Mouse (Mus musculus) CD4-positive, CD25-positive, alpha-beta regulatory T cell, adult 2 months (primary cell): ENCODE results near the gene Abhd2.
A peak's percentile ranks its signal among the peaks of the same experiment; 100 is the strongest.

Source experiments
- DNase-seq: peaks from one replicate; pipeline ENCODE4 v3.0.0-alpha.2; 2012; ENCODE audit warnings: low read depth, low spot score

The Abhd2 gene

GRCm38 (mm10) chr7:79272789-79273718, at the start of gene Abhd2:
TSS of gene Abhd2 (plus strand) at chr7:79273199.
- DNase-seq, result peak; percentile 98

GRCm38 (mm10) chr7:79225477-79225876, 47.5 kb upstream of the Abhd2 start:
- no peak for DNase-seq

DNA sequence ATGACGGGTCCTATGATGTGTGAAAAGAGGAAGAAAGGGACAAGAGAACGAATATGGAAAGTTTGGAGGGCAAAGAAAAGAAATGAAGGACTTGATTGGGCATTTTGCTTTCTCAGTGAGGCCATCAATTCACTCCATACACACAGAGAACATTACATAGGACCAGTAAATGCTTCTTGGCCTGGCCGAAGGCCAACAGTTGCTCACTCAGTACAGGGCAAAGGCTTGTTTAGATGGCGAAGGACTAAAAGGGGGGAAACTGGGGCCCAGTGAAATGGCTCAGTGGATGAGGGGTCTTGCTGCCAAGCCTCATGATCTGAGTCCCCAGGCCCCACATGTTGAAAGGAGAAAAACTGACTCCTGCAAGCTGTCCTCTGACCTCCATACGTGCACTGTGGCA, 46.8 kb upstream of the Abhd2 start:
- DNase-seq, result no peak

DNA sequence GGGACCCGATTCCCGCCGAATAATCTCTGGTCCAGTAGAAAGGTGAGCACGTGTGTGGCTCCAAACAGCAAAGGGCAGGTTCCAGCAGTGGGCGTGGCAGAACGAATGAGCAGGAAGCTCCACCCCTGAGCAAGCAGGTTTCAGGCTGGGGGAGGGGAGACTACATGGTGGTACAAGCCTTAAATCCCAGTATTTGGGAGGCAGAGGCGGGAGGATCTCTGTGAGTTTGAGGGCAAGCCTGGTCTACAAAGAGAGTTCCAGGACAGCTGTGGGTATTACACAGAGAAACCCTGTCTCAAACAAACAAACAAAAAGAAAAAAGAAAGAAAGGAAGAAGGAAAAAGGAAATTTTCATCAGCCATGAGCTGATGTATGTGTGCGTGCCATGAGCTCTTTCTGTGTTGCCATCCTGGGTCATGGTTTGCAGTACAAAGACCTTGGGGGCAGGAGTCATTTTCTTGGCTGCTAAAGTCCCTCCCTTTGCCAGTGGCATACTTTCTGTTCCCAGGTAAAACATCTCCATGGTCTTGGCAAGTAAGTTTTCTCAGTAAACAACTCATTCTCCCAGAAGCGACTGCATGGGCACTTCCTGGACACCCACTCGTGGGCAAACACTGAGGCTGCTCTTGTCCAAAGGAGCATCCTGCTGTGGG, 46.0 kb upstream of the Abhd2 start:
- DNase-seq, result no peak

DNA sequence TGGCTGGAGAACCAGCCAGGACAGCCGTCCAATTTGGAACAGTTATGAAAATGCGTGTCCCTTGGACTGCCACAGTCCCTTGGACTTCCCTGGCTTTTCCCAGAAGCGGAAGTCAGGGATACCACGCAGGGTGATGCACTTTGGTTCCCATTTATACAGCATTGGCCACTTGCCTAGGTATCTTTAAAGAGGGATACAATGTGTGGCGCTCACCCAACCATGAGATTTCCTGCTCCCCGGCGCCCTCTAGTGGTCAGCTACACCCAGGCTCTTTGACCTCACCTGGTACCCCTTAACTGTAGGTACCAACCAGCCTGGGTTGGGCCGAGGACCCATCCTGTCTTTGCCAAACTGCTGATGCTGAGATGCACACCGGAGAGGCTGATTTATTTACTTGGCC, 44.5 kb upstream of the Abhd2 start:
- peak; percentile 81 for DNase-seq

DNA sequence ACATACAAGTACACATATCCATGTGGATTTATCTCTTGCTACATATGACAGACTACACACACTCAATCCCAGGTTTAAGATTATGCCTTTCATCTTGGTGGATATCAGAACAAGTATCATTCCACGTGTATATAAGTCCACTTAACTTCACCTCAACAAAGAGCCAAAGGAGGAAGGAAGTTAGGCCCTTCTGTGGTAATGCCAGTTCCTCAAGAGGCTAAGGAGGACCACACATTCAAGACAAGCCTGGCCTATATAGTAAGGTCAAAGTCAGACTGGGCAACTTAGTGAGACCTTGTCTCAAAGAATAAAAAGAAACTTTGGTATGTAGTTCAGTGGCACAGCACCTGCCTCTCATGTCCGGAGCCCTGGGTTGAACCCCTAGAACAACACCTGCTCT, 41.4 kb upstream of the Abhd2 start:
- no peak for DNase-seq

GRCm38 (mm10) chr7:79232048-79232447, 41.0 kb upstream of the Abhd2 start:
- DNase-seq, result no peak

GRCm38 (mm10) chr7:79238741-79239140, 34.3 kb upstream of the Abhd2 start:
- peak; percentile 55 for DNase-seq

DNA sequence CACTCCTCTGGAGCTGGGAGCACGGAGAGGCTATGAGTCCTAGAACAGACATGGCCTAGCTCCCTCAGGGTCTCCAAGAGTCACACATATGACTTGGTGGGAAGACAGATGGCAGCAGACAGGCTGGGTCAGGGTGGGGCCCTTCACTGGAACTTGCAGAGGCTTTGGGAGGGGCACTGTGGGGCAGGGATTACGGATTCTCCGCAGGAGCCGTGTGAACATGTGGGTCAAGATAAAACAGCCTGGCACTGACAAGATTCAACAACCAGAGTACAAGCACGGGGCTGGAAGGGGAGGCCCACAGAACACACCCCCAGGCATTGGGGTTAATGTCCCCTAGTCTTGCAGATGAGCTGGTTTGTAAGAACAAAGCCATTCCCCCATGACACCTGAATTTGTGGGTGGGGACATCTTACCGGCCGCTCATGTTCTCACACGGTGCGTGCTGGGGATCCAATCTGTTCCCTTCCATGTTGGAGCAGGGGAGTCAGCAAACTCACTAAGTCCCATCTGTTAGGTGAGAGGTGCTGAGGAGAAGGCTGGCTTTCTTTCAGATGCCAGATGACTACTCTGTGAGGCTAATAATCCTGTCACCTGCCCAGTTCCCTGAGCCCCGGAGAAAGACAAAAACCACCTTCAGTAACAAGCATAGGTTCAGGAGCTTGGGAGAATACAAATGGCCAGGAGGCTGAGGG, 30.9 kb upstream of the Abhd2 start:
- no peak for DNase-seq

DNA sequence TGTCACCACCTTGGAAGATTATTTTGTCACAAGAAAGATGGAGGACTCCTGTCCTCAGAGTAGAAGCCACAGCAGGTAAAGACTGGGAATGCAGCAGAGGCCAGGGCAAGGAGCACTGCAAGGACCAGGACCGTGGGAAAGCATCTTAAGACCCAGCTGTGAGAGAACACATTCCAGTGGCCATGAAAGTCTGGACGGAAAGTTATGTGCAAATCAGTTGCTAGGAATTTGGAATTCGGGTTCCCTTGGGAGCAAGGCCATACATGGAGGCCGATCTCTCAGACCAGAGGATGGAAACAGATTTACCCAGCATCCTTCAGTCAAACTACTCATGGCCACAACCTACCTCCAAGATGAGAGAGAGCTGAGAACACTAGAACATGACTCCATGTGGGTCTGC, 29.8 kb upstream of the Abhd2 start:
- DNase-seq, result no peak

DNA sequence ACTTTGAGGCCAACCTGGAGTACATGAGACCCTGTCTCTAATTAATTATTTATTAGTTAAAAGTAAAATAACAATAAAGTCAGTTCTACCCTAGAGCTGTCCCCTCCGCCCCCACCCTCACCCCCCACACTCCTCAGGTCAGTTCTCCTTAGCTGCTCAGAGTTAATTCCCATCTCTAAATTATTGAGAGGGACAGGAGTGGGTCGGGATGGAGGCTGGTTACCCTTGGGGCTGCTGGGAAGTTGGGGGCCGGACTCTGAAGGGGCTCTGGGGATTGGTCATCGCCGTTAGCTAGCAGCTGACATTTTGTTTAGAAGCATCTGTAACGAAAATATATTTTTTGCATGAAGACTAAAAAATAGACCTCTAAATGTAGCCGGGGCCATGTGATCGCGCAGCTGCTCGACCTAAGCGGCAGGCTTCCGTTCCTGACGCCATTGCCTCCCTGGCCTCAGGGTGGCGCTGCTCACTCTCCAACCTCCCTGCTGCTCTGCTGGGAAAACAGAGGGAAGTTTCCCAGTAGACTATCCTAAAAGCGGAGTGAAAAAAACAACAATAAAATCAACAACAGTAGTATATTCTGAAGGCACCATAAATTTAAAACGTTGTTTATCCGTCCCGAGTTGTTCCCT, 26.8 kb upstream of the Abhd2 start:
- peak; percentile 69 for DNase-seq

GRCm38 (mm10) chr7:79247408-79247807, 25.6 kb upstream of the Abhd2 start:
- DNase-seq, result no peak

DNA sequence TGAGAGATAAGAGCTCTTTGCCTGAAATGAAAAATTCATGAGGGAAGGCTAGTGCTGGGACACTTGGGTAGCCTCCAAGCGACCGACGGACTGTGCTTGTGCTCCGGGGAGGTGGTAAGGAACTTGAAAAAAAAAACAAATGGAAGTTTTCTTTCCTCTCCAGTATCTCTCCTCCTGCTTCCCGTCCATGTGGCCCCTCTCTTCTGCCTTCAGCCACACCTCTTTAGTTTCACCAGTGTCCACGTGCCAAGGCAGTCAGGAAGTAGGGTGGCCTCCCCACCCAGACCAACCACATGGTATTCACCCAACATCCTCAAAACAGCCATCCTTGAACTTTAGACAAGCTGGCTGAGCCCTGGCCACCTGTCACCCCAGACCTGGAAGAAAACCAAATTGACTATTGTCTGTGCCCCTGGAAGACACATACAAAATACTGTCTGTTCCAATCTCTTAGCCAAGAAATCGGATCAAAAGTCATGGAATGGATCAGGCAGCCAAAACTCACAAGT, 25.1 kb upstream of the Abhd2 start:
- no peak for DNase-seq

DNA sequence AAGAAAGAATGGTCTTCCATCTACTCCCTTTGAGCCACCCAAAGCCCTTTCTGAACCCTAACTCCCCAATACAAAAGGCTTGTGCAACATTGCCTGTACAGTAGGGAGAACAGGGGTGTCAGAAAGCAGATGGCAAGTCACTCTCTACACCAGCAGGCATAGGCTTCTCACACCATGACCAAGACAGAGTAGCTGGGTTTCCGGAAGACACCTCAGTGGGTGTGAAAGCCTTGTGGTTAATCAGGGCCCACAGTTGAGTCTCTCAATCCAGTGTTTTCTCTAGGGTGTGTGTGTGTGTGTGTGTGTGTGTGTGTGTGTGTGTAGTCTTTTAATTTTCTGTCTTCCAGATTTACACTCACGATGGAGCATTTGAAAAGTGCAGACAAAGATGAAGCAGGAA, 23.4 kb upstream of the Abhd2 start:
- DNase-seq, result peak; percentile 19

DNA sequence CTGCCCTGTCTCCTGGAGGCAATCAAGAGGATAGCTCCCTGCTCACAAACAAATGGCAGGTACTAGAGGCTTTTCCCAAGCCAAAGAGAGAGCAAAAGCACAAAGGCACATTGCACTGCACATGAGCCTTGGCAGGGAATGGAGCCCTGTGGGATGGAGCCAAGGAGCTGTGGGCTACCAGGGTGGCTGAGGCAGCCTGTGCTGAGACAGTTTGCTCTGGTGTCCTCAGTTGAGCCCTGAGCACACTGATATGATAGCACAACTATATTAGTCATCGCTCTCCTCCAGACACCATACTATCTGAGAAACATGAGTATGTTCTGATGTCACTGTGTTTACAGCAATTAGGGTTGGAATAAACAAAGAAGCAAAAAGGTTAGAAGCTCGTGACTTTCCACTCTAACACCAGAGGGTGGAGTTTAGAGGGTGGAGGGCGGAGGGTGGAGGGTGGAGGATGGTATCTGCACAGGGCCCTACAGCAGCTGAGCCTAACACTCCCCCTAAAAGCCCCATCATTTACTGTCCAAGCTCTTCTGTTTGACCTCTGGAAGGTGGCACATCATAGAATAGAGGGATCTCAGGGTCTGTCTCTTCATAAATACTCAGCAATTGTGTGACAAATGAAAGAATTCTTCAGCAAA, 18.6 kb upstream of the Abhd2 start:
- no peak for DNase-seq

DNA sequence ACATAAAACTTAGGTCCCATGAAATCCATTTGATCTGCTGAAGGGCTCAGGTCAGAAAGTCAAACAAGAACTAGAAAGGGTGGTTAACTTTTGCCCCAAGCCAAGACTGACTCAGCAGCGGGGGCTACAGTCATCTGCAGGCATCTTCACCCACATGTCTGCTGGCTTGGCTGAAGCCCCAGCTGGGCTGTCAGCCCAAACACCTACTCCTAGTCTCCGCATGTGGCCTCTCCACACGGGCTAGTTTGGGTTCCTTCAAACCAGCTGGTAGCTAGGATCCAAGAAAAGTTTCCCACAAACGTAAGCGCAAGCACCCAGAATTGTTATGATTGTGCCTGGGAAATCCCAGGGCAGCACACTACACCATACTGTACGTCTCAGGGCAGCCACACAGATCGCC, 17.6 kb upstream of the Abhd2 start:
- no peak for DNase-seq

- DNase-seq, result no peak
Observed at GRCm38 (mm10) chr7:79255752-79256151, 17.2 kb upstream of the Abhd2 start.

- no peak for DNase-seq
Observed at GRCm38 (mm10) chr7:79256716-79257115, 16.3 kb upstream of the Abhd2 start.

DNA sequence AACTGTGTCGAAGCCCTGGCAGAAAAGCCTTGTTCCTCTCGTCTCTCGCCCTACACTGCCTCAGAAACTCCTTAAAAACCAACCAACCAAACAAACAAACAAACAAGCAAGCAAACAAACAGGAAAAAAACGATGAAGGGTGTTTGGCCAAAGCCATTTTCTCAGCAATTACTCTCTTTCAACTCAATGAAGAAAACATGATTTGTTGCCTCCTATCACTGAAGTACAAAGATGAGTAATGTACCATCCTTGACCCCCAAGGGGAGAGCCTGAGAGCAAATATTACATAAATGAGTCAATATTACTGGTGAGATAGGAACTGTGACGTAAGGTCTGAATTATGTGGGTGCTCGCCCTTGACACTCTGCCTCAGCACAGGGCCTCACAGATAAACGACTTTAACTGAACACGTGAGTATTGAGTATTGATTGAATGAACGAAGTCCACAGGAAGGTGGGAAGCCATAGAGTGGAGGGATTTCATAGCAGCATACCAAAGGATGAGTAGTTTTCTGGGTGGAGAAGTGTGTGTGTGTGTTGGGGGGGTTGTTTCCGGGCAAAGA, 13.9 kb upstream of the Abhd2 start:
- DNase-seq, result no peak

DNA sequence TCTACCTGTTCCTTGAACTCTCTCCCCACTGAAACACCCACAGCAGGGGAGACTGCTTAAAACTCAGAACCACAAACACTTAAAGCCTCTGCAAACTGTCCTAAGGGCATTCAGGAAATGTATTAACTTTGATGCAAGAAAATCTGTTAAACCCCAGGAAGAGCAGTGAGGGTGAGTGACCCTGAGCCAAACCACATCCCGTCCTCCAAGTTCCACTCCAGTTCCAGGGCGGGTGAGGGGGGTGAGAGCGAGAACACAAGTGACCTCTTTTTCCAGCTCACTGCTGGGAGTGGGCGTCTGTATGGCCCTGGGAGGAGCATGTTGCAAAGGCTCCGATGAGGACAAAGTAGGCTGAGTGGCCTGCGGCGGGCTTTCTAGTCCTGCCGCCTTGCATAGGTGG, 10.5 kb upstream of the Abhd2 start:
- DNase-seq, result no peak

DNA sequence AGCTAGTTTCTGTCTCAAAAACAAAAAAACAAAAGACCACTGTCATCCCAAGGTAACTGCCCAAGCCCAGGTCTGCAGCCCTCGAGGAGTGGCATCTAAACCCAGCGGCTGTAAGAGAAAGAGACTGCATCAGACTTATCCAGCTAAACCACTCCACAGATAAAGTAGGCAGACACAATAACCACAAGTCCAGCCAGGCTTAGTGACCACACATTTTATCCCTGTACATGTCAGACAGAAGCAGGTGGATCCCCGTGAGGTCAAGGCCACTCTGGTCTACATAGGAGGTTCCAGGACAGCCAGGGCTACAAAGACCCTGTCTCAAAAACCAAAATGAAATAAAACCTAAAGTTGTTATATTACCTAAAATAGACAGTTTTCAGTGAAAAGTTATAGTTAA, 9.2 kb upstream of the Abhd2 start:
- DNase-seq, result no peak
